Mouse (Mus musculus): ENCODE measurements around the gene Pdk2. TPM values are rescaled to one million over a fixed set of nuclear protein-coding genes. Genes with fewer than 3 reads are reported as not detected.

Pdk2 gene
- polyA plus RNA-seq, 1 experiment from 2014 or later = 35.8 TPM

DNA sequence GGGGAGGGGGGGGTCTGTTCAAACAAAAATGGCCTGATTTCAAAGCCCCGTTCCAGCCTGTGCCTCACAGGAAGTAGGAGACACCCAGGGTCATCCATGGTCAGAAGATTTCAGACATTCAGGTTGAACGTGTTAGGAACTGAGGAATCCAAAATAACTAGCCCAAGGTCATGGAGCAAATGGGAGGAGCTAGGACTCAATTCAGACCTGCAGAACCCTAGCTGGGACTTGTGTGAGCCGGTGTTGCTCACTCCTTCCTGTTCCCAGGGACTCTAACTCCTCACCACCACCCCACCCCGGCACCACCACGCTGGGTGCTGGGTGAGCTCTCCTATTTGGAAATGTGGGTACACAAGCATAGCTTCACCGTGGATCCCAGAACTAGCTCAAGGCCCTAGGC, 53.8 kb downstream of the Pdk2 start:
- no peak overlapping the region for H3K9ac ChIP-seq (replicated peaks; ENCODE audit: low read depth, low read length)
- H3K4me1 ChIP-seq (ENCODE audit: control insufficient read depth, insufficient read depth, low read length) = peaks cover 28% of the 10 kb centered on the region
- no peak overlapping the region for H3K27ac ChIP-seq (ENCODE audit: low read length)
- no peaks in the 10 kb centered on the region for H3K36me3 ChIP-seq (ENCODE audit: control insufficient read depth, insufficient read depth, low read length)
- H3K9me3 ChIP-seq (ENCODE audit: control insufficient read depth, low read depth, low read length) = no peaks in the 10 kb centered on the region
- no peak for ATAC-seq (ENCODE audit: insufficient number of reproducible peaks, insufficient read depth, low FRiP score, low read depth)
- H3K27me3 ChIP-seq (ENCODE audit: control insufficient read depth, insufficient read depth, low read length) = no peaks in the 10 kb centered on the region
- no peak overlapping the region for H3K4me3 ChIP-seq (ENCODE audit: low read depth, low read length)
- no peak overlapping the region for H3K4me2 ChIP-seq (replicated peaks; ENCODE audit: low read depth, low read length)
- 45% methylated on average over 6 of the region's 6 CpGs for WGBS

DNA sequence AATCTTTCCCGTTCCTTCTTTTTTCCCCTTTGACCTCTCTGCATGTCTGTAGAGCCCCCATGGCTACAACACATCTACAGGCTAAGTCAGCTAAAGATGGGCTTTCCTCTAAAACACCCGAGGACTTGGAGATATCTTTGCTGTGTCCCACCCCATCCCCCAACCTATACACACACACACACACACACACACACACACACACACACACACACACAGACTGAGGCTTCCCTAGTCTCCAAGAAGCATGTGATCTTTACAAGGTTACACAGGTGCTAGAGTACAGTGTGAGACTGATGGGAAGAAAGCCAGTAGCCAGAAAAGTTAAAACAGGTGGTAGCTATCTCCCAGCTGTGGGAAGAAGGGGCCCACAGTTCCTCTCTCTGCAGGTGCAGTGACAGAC, 54.7 kb downstream of the Pdk2 start:
- ATAC-seq (ENCODE audit: insufficient number of reproducible peaks, insufficient read depth, low FRiP score, low read depth) = no peak
- no peak overlapping the region for H3K9ac ChIP-seq (replicated peaks; ENCODE audit: low read depth, low read length)
- no peak overlapping the region for H3K27ac ChIP-seq (ENCODE audit: low read length)
- 48% methylated on average over 2 of the region's 2 CpGs for whole genome bisulfite sequencing
- no peaks in the 10 kb centered on the region for H3K27me3 ChIP-seq (ENCODE audit: control insufficient read depth, insufficient read depth, low read length)
- no peak overlapping the region for H3K4me3 ChIP-seq (ENCODE audit: low read depth, low read length)
- no peak overlapping the region for H3K4me2 ChIP-seq (replicated peaks; ENCODE audit: low read depth, low read length)
- peaks cover 25% of the 10 kb centered on the region for H3K4me1 ChIP-seq (ENCODE audit: control insufficient read depth, insufficient read depth, low read length)
- no peaks in the 10 kb centered on the region for H3K9me3 ChIP-seq (ENCODE audit: control insufficient read depth, low read depth, low read length)
- H3K36me3 ChIP-seq (ENCODE audit: control insufficient read depth, insufficient read depth, low read length) = no peaks in the 10 kb centered on the region

DNA sequence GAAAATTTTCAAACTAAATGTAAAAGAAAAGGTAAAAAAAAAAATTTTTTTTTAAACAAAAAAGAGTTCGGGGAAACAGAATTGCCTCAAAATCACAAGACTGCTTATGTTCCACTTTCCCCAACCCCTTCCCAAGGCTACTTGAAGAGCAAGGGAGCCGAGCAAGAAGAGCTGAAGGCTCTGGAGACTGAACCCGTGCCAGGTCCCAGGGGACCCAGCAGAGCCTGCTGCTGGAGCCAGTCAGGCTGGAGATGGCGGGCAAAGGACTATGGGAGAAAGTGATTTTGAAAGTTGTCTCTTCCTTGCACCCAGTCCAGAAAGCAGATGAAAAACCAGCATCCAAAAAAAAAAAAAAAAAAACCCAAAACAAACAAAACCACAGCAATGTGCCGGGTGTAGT, 55.3 kb downstream of the Pdk2 start:
- no peak overlapping the region for H3K4me3 ChIP-seq (ENCODE audit: low read depth, low read length)
- 78% methylated on average over 5 of the region's 5 CpGs for WGBS
- no peak overlapping the region for H3K4me2 ChIP-seq (replicated peaks; ENCODE audit: low read depth, low read length)
- H3K9me3 ChIP-seq (ENCODE audit: control insufficient read depth, low read depth, low read length) = no peaks in the 10 kb centered on the region
- H3K27ac ChIP-seq (ENCODE audit: low read length) = 0 out of 2 replicates have a peak overlapping the region, but pooled peaks have one; percentile 61
- no peaks in the 10 kb centered on the region for H3K27me3 ChIP-seq (ENCODE audit: control insufficient read depth, insufficient read depth, low read length)
- H3K4me1 ChIP-seq (ENCODE audit: control insufficient read depth, insufficient read depth, low read length) = peaks cover 25% of the 10 kb centered on the region
- H3K9ac ChIP-seq (replicated peaks; ENCODE audit: low read depth, low read length) = no peak overlapping the region
- H3K36me3 ChIP-seq (ENCODE audit: control insufficient read depth, insufficient read depth, low read length) = no peaks in the 10 kb centered on the region
- ATAC-seq (ENCODE audit: insufficient number of reproducible peaks, insufficient read depth, low FRiP score, low read depth) = no peak

DNA sequence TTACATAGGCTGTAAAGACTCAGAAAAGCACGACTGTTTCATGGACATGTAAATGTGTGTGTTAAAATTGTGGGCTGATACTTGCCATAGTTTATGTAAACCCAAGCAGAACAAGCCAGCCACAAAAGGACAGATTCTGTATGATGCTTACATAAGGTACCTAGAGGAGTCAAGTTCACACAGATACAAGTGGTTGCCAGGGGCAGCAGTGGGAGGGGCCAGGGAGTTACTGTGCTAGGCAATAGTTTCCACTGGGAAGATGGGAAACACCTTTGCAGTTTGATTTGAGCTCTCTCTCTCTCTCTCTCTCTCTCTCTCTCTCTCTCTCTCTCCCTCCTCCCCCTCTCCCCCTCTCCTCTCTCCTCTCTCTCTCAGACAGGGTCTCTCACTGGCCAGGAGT, 56.0 kb downstream of the Pdk2 start:
- WGBS = 17% methylated on average over 1 of the region's 1 CpGs
- peak overlapping the region; percentile 61; the same call in 1 of the 2 replicates for H3K27ac ChIP-seq (ENCODE audit: low read length)
- H3K4me2 ChIP-seq (replicated peaks; ENCODE audit: low read depth, low read length) = no peak overlapping the region
- no peaks in the 10 kb centered on the region for H3K27me3 ChIP-seq (ENCODE audit: control insufficient read depth, insufficient read depth, low read length)
- H3K9ac ChIP-seq (replicated peaks; ENCODE audit: low read depth, low read length) = no peak overlapping the region
- ATAC-seq (ENCODE audit: insufficient number of reproducible peaks, insufficient read depth, low FRiP score, low read depth) = no peak
- peaks cover 22% of the 10 kb centered on the region for H3K4me1 ChIP-seq (ENCODE audit: control insufficient read depth, insufficient read depth, low read length)
- H3K9me3 ChIP-seq (ENCODE audit: control insufficient read depth, low read depth, low read length) = no peaks in the 10 kb centered on the region
- H3K36me3 ChIP-seq (ENCODE audit: control insufficient read depth, insufficient read depth, low read length) = no peaks in the 10 kb centered on the region
- no peak overlapping the region for H3K4me3 ChIP-seq (ENCODE audit: low read depth, low read length)

DNA sequence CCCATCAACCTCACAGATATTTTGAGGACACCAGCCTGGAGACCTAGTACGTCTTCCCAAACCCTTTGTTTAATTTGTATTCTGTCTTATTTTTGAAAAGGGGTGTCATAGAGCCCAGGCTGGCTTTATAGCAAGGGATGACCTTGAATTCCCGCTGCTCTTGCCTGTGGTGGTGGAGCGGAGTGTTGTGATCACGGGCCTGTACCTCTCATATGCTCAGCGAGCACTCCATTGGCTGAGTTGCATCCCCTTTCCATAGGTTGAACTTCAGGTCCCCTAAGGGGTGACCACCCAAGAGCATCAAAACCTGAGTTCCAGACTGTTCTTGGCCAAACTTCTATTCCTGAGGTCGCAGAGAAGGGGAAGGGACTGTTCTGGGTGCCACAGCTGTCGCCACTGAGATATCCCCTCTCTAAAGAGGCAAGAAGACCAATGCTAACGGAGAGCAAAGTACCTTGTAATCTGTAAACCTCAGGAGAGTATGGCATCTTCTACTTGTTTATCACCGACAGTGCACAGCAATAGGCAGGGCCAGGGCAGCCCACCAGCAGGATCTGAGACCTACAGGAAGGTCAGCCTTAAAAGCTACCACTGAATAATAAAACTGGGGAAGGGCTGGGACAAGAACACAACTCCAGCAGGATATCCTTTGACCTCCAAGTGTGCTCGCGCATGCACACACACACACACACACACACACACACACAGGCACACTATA, 61.5 kb downstream of the Pdk2 start:
- ATAC-seq (ENCODE audit: insufficient number of reproducible peaks, insufficient read depth, low FRiP score, low read depth) = no peak
- H3K27ac ChIP-seq (ENCODE audit: low read length) = no peak overlapping the region
- peak overlapping the region; percentile 10; the same call in 1 of the 2 replicates for H3K4me3 ChIP-seq (ENCODE audit: low read depth, low read length)
- peak overlapping the region; percentile 32 for H3K4me2 ChIP-seq (replicated peaks; ENCODE audit: low read depth, low read length)
- H3K4me1 ChIP-seq (ENCODE audit: control insufficient read depth, insufficient read depth, low read length) = no peaks in the 10 kb centered on the region
- no peaks in the 10 kb centered on the region for H3K27me3 ChIP-seq (ENCODE audit: control insufficient read depth, insufficient read depth, low read length)
- H3K36me3 ChIP-seq (ENCODE audit: control insufficient read depth, insufficient read depth, low read length) = no peaks in the 10 kb centered on the region
- no peaks in the 10 kb centered on the region for H3K9me3 ChIP-seq (ENCODE audit: control insufficient read depth, low read depth, low read length)
- no peak overlapping the region for H3K9ac ChIP-seq (replicated peaks; ENCODE audit: low read depth, low read length)
- 74% methylated on average over 11 of the region's 11 CpGs for WGBS

DNA sequence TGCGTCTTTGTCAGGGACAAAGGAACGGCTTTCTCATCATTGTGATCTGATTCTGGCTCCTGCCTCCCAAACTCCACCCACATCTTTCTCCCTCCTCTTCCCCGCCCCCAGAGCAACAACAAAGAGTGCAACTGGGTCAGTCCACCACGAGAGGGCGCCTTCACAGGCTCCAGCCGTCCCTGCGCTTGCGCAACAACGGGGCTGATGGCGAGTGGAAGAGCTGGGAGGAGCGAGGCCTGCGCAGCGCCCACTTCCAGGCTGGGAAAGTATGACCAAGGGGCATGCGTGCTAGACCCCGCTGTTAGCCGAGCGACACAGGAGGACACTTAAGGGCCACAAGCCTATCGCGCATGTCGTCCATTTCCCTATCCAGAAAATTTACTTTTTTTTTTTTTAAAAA, 62.2 kb downstream of the Pdk2 start:
- Histone ChIP-seq H3K4me3 (ENCODE audit: low read depth, low read length) (peak overlapping the region; percentile 10; the same call in 1 of the 2 replicates), H3K36me3 (ENCODE audit: control insufficient read depth, insufficient read depth, low read length) (no peaks in the 10 kb centered on the region), H3K9me3 (ENCODE audit: control insufficient read depth, low read depth, low read length) (no peaks in the 10 kb centered on the region), H3K9ac (replicated peaks; ENCODE audit: low read depth, low read length) (no peak overlapping the region), H3K27ac (ENCODE audit: low read length) (no peak overlapping the region), H3K27me3 (ENCODE audit: control insufficient read depth, insufficient read depth, low read length) (no peaks in the 10 kb centered on the region), H3K4me1 (ENCODE audit: control insufficient read depth, insufficient read depth, low read length) (no peaks in the 10 kb centered on the region), H3K4me2 (replicated peaks; ENCODE audit: low read depth, low read length) (peak overlapping the region; percentile 32)
- ATAC-seq (ENCODE audit: insufficient number of reproducible peaks, insufficient read depth, low FRiP score, low read depth) = peak; percentile 93; the same call in 1 of the 2 replicates
- under 1% methylated on average over 20 of the region's 20 CpGs for WGBS

DNA sequence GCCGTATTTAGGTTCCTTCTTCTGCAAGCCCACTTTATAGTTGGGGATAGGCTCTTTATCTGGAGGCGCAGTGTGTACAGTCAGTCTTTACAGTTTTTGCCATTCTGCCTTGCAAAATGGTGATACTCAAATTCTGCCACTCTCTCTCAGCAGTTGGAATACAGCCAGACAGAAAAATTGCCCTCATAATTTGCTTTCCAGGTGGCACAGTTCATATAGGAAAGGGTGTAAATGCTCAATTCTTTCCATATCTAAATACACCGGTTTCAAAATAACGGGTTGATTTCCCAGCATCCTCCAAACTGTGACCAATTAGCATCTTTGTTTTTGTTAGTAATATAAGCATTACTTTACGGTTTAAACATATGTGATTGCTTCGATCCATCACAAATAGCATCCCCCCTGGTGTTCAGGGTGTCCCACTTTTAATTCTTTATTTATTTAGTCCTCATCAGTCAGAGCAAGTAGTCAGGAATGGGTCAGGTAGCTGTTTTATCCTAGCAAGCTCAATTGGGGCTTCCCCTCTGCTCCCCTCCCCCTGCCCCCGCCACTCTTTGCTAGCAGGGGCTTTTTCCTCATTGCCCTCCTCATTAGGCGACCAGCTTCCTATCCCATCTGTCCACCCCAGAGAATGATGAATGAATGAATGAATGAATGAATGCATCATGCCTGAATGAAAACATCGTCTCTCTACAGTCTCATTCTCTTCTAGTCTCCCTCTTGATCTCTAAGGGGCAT, 62.8 kb downstream of the Pdk2 start:
- no peak overlapping the region for H3K4me3 ChIP-seq (ENCODE audit: low read depth, low read length)
- WGBS = 42% methylated on average over 9 of the region's 9 CpGs
- peak overlapping the region; percentile 32 for H3K4me2 ChIP-seq (replicated peaks; ENCODE audit: low read depth, low read length)
- H3K9me3 ChIP-seq (ENCODE audit: control insufficient read depth, low read depth, low read length) = no peaks in the 10 kb centered on the region
- H3K4me1 ChIP-seq (ENCODE audit: control insufficient read depth, insufficient read depth, low read length) = no peaks in the 10 kb centered on the region
- H3K27me3 ChIP-seq (ENCODE audit: control insufficient read depth, insufficient read depth, low read length) = no peaks in the 10 kb centered on the region
- no peak overlapping the region for H3K9ac ChIP-seq (replicated peaks; ENCODE audit: low read depth, low read length)
- peak; percentile 23; the same call in 1 of the 2 replicates for ATAC-seq (ENCODE audit: insufficient number of reproducible peaks, insufficient read depth, low FRiP score, low read depth)
- no peaks in the 10 kb centered on the region for H3K36me3 ChIP-seq (ENCODE audit: control insufficient read depth, insufficient read depth, low read length)
- no peak overlapping the region for H3K27ac ChIP-seq (ENCODE audit: low read length)
